Mouse (Mus musculus): ENCODE measurements around the gene Nkain4. TPM values are rescaled to one million over a fixed set of nuclear protein-coding genes. Genes with fewer than 3 reads are reported as not detected.

Nkain4 gene
- total RNA-seq, 4 experiments from 2014 or later: 1.4 TPM; not detected in 3

DNA sequence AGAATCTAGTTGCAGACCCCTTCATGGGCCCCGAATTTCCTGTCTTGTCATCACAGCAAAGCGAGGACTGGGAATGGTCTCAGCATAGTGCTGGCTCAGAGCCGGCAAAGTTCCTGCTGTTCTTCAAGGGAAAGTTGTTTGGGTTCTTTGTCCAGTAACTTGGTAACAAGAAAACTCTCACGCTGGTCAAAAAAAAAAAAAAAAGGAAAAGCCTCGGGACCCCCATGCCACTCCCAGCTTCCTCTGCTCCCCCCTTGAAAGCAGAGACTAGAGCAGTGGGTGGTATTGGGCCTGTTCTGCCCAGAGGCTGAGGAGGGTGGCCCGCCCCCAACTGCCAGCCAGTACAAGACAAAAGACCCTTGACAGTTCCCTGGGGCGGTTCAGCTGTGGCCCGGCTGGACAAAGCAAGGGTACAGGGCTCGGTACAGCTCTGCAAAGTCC is 1.7 kb downstream of the Nkain4 start:
- DNase-seq (ENCODE audit: low spot score in 2 of 2): no peak

GRCm38 (mm10) chr2:180949947-180950346 is 4.6 kb downstream of the Nkain4 start:
- no peak for DNase-seq (ENCODE audit: low spot score in 2 of 2)

DNA sequence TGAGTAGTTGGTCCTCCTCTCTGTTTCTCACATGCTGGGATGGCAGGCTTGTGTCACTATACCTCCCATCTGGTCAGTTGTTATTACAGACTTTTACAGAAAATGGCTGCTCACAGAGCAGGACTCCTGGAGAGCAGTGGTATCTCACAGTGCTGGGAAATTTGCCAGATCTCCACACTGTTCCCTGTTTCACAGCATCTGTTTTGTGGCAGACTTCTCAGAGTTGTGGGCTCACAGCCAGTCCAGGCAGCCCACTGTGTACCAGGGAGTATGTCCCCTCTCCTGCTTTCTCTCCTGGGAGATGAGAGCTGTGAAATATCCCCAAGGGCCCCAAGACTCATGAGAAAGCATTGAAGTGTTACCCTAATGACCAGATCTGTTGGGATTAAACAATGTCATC is 12.6 kb downstream of the Nkain4 start:
- no peak for DNase-seq (ENCODE audit: low spot score in 2 of 2)

GRCm38 (mm10) chr2:180940187-180940586 is 14.3 kb downstream of the Nkain4 start:
- no peak for DNase-seq (ENCODE audit: low spot score in 2 of 2)

DNA sequence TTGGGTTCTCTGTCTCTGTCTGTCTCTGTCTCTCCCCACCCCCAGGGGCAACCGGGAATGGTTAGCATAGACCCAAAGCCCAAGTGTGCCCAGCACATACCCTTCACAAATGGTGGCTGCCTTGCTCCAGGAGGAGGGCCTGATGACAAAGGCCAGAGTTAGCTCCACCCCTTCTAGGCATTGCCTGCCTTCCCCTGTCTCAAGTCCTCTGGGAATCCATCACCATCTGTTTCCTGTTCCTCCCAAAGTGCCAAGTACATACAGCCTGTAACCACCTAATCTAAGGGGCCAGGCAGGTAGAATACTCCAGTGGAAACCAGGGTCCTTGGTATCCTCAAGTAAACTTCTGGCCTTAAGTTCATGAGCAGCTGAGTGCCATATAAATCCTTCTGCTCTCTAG is 22.1 kb downstream of the Nkain4 start:
- no peak for DNase-seq (ENCODE audit: low spot score in 2 of 2)

DNA sequence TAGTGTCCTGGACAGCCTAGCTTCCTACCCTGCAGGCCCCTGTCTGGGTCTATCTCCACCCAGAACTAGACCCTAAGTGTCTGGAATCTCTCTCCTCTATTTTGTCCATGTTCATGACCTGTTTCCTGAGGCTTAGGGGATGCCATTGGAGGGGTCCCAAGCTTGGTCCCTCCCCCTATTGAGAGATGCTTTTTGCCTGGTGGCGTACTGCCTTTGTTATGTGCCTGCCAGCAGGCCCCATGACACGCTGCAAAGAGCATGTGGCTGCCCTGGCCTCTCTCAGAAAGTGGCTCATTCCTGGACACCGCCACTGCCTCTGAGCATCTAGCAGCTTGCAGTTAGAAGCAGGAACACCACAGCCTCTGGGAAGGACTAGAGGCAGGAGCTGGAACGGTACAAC is 25.8 kb downstream of the Nkain4 start, which contains the start of gene Birc7:
Birc7 (plus strand) TSS at position 301 of the 400 bp plus-strand sequence.
- DNase-seq (ENCODE audit: low spot score in 2 of 2): no peak

- peak; percentile 52 to 56 for DNase-seq (ENCODE audit: low spot score in 2 of 2)
These were observed 29.3 kb downstream of the Nkain4 start for GRCm38 (mm10) chr2:180925176-180925575.

- DNase-seq (ENCODE audit: low spot score in 2 of 2): no peak
These were observed 31.8 kb downstream of the Nkain4 start for GRCm38 (mm10) chr2:180922739-180923138.

DNA sequence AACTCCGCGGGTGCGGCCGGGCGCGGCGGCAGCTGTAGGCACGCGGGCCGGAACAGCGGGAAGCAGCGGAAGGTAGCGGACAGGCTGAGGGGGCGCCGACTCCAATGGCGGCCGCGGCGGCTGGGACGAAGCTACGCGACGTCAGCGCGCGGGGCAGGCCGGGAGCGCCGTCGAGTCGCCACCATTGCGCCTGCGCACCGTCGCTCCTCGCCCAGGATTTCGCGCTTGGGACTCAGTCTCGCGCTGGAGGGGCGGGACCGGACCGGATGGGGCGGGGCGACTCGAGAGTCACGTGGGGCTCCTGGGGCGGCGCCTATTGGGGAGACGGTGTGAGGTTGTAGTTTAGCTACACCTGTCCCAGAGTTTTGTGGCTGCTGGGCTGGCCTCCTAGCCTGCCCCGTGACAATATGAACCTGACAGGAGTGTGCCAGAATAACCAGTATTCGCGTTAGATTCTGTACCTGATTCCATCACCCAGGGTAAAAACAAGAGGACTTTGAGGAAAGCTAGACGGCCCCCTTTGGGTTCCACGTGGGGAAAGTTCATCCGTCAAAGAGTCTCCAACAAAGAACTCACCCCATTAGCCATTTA is 33.6 kb downstream of the Nkain4 start, which contains the start of gene Ythdf1:
Ythdf1 (minus strand) TSS at position 140 of the 591 bp plus-strand sequence.
- DNase-seq (ENCODE audit: low spot score in 2 of 2): peak; percentile 95 to 97

DNA sequence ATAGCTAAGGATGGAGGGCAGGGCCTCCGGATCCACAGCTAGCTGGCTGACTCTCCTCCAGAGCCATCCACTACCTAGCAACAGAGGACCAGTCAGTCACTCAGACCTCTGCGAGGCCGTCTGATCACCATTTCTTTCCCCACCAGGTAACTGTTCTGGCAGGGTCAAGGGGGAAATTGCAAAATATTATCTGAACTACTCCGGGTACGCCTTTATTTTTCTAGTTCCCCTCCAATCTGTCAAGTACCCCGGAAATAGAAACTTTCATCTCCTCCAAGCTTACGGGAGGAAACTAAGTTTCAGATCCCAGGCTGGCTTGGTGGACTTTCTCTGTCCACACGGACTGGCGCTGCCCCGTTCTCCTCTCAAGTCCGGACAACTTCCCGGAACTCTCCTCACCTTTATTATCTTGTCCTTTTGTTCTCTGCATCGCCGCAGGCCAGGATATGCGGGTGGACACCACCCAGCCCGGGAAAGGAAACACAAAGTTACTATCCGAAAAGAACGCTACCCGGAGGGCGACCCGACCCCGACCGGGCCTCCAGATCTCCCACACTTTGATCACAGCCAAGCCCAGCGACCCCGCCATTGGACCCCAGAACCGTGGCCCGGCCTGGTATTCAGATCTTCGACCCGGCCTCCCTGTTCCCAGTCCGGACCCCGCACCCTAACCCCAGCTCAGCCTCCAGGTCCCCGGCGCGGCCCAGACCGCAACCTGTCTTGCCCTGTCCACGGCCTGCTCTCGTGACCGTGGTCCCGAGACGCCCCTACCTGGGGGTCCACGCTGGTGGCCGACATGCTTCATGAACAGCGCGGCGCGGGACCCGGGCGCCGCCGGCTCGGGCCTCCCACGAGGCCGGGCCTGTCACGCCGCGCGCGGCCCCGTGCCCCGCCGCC is 34.3 kb downstream of the Nkain4 start:
- DNase-seq (ENCODE audit: low spot score in 2 of 2): peak in 1 of 2 experiments; percentile 10

GRCm38 (mm10) chr2:180915886-180916433 is 38.5 kb downstream of the Nkain4 start:
- DNase-seq (ENCODE audit: low spot score in 2 of 2): no peak

GRCm38 (mm10) chr2:180910928-180911327 is 43.6 kb downstream of the Nkain4 start:
- no peak for DNase-seq (ENCODE audit: low spot score in 2 of 2)

DNA sequence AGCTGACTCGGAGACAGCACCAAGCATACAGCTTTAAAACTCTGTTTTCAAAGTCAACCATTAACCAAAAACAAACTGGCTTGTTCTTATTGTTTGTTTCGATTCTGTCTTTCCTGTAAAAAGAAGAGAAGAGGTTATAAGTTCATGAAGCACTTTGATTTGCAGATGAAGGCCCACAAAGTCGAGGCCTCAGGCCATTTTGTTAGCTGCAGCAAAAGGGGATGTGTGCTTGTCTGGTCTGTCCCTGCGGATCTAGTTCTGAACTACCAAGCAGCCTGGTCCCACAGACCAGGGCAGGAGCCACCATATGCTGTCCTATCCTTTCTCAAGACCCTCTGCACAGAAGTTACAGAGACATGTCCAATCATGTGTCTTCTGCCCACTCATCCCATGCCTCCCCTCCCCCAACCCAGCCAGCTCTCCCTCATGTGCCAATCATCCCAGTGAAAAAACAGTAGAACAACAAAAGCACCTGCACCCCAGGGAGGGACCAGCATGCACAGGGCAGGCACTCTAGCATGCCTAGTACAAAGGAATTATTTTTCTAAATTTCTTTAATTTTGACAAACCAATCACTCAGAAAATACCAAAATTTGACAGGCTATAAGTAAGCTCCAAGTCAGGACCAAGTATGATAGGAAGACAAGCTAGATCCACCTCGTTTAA is 48.8 kb downstream of the Nkain4 start:
- DNase-seq (ENCODE audit: low spot score in 2 of 2): no peak

- no peak for DNase-seq (ENCODE audit: low spot score in 2 of 2)
These were observed 49.9 kb downstream of the Nkain4 start for GRCm38 (mm10) chr2:180904435-180905208.

GRCm38 (mm10) chr2:180902086-180902485 is 52.4 kb downstream of the Nkain4 start:
- no peak for DNase-seq (ENCODE audit: low spot score in 2 of 2)

- no peak for DNase-seq (ENCODE audit: low spot score in 2 of 2)
These were observed 56.6 kb downstream of the Nkain4 start for GRCm38 (mm10) chr2:180897857-180898256.

- no peak for DNase-seq (ENCODE audit: low spot score in 2 of 2)
These were observed 57.5 kb downstream of the Nkain4 start for GRCm38 (mm10) chr2:180896819-180897625.

GRCm38 (mm10) chr2:180895837-180896525 is 58.5 kb downstream of the Nkain4 start:
- no peak for DNase-seq (ENCODE audit: low spot score in 2 of 2)

GRCm38 (mm10) chr2:180895321-180895720 is 59.2 kb downstream of the Nkain4 start:
- no peak for DNase-seq (ENCODE audit: low spot score in 2 of 2)

Data from gastrocnemius, adult 8-10 months (tissue).